Mouse (Mus musculus) heart, postnatal 25 days (tissue): Measurements from ENCODE around the gene Vmn1r79. TPM values are rescaled to one million over a fixed set of nuclear protein-coding genes. Genes with fewer than 3 reads are reported as not detected.
"Not testable (repeated sequence)": the region's sequence is repeated elsewhere in the genome, so short reads cannot be mapped to it uniquely, and the experiment has no call there.

Experiments
- DNase-seq: peaks from one replicate; pipeline ENCODE4 v3.0.0; 2022; ENCODE audit warnings: low spot score
- intact Hi-C: fragments of 180-260 bp; cut with DNase I; formaldehyde crosslinking; loops from one replicate; pipeline ENCODE4 v1.15.1; 2025
- total RNA-seq, 2 experiments: library from RNA; stranded (reverse); gene quantifications; 2 replicates each; pipeline ENCODE4 v1.2.3; 2021

Gene Vmn1r79
- not detected for total RNA-seq

DNA sequence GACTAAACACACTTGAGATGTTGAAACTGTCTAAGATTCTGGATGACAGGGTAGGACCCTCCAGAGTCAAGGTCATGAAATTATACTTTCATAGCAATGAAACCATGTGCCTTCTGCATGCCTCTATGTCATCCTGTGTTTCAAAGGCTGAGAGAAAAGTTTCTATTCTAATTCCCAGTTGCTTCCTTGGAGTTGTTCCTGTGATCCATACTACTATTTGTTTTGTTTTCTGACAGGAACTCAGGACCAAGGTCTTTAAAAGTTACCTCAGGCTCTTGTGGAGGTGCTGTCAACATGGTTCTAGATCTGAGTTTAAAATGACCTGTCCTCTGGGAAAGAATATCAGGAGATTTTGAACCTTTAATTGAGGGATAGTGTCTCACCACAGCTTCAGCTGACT, at the start of gene Vmn1r79:
Gene Vmn1r79, plus strand, starts transcription at position 301 of the 400 bp plus-strand sequence.
- intact Hi-C loops, DNase-seq: not testable (repeated sequence)

DNA sequence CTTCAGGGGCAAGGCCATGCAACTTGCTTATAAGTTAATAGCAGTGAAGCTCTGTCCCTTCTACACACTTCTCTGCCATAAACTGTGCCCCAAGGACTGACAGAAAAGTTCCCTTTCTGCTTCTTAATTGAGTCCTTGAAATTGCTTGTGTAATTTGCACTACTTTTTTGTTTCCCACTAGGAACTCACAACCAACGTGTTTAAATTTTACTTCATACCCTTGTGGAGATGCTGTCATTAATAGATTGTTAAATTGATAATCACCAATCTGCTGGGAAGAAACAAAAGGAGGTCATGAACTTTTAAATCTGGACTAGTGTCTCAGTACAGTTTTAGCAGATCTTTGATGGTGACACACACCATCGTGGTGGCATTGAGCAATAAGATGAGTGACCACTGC, 21.1 kb upstream of the Vmn1r79 start, which contains the start of gene Vmn1r78:
Gene Vmn1r78, plus strand, starts transcription at position 301 of the 400 bp plus-strand sequence.
- DNase-seq: no peak

DNA sequence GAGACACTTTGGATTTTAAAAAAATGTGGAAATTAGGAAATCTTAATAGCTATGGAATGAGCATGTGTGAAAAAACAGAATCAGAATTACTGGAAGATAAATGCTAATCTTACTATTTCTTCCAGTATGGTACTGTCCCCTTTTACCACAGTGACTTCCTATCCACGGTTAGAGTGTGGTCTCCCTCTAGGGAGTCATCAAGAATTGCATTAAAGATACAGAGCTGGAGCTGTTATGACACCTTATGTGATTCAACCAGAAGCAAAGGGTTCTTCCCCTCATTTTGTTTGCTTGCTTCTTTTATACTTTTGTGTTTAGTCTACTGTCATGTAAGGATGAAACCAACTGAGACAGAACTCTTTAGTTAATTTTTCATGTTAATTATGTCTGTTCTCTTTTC, 14.6 kb upstream of the Vmn1r79 start:
- DNase-seq, intact Hi-C loops: not testable (repeated sequence)

More for the DNA sequence above, 21.1 kb upstream of the Vmn1r79 start, which contains the start of gene Vmn1r78:
- intact Hi-C loops: no loop called here

DNA sequence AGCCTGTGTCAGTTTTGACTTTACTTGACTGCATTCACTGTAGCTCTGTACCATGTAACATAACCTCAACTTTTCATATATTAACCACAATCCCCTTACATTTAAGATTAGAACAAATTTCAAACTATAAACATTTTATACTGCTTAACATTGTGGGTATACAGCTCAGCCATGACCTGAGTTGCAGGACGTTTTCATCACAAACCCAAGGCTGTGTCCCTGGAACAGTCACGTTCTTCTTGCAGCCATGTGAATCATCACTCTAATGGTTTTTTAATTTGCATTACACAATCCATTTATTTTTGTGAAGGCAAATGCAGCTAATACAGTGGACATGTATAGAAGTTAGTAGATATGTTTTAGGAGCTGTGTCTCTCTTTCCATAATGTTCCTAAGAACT, 1.8 kb downstream of the Vmn1r79 start:
- DNase-seq, intact Hi-C loops: not testable (repeated sequence)

DNA sequence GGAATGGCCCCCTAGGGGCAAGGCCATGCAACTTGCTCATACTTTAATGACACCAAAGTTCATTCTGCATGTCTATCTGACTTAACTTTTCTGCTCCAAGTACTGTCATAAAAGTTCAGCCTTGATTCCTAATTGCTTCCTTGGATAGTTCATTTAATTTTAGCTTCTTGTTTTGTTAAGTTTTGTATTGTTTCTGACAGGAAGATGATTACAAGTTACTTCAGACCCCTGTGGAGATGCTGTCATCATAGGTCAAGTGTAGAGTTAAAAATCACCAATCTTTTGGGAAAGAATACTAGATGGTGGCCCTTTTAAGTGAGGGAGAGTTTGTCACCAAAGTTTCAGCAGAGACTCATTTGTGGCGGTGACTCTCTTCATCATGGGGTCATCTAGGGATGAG, 17.9 kb downstream of the Vmn1r79 start, which contains the start of gene Vmn1r80:
Gene Vmn1r80, plus strand, starts transcription at position 301 of the 400 bp plus-strand sequence.
- intact Hi-C loops: no loop called here
- no peak for DNase-seq

DNA sequence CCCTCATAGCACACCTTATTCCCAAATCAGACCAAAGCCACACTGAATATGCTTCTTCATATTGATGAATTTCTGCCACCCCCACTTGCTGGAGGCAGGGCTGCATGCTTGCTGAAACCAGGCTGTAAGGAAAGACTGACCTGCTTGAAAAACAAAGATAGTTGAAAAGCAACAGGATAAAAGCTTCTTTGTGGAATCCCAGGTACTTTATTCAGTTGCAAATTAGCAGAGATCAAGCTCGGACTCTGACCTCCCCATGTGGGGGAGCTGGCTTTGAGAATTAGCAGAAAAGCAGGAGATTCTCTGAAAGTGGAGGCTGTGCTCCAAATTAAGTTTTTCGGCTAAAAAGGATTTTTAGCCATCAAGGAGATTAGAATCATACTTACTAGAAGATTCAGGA, 33.1 kb downstream of the Vmn1r79 start:
- DNase-seq: no peak
- intact Hi-C loops: no loop called here

Other genes starting within 250 kb of the Vmn1r79 start
- not detected for gene Vmn1r76, start 233.1 kb upstream of the Vmn1r79 start, total RNA-seq
- gene Vmn1r77, start 134.5 kb upstream of the Vmn1r79 start, total RNA-seq: under 1 TPM in 1 of 2 experiments, not detected in 1; 0.03 TPM
- not detected for gene Vmn1r78, start 21.0 kb upstream of the Vmn1r79 start, total RNA-seq
- gene Vmn1r80, start 18.0 kb downstream of the Vmn1r79 start, total RNA-seq: not detected
- not detected for gene Vmn1r81, start 97.0 kb downstream of the Vmn1r79 start, total RNA-seq
- gene Vmn1r82, start 129.2 kb downstream of the Vmn1r79 start, total RNA-seq: not detected
- gene Vmn1r83, start 158.2 kb downstream of the Vmn1r79 start, total RNA-seq: not detected
- gene Vmn1r84, start 198.0 kb downstream of the Vmn1r79 start, total RNA-seq: not detected